Mouse (Mus musculus) frontal cortex, postnatal 10 days (tissue): ENCODE results near the gene Lasp1.
"Not testable (repeated sequence)": the region's sequence is repeated elsewhere in the genome, so short reads cannot be mapped to it uniquely, and the experiment has no call there.

Source experiments
- DNase-seq, 2 experiments: peaks; one replicate each; pipeline ENCODE4 v3.0.0; 2022; ENCODE audit warnings: low spot score in 2 of 2, mixed read lengths in 1 of 2

Gene Lasp1

GRCm38 (mm10) chr11:97872378-97872777 is 73.6 kb downstream of the Lasp1 start:
- not testable (repeated sequence) for DNase-seq

- no peak for DNase-seq
Observed at GRCm38 (mm10) chr11:97874396-97874795, 75.6 kb downstream of the Lasp1 start.

GRCm38 (mm10) chr11:97877341-97877740 is 78.5 kb downstream of the Lasp1 start:
- no peak for DNase-seq

- DNase-seq, result no peak
Observed at GRCm38 (mm10) chr11:97880362-97880761, 81.6 kb downstream of the Lasp1 start.

- DNase-seq, result peak; percentile 67 to 74
Observed at GRCm38 (mm10) chr11:97883542-97883917, 84.7 kb downstream of the Lasp1 start.

- DNase-seq, result peak; percentile 95 to 96
Observed at GRCm38 (mm10) chr11:97883918-97884600, 85.3 kb downstream of the Lasp1 start, which contains the start of gene Fbxo47. TSS of gene Fbxo47 (minus strand) at chr11:97884154.

- DNase-seq, result no peak
Observed at GRCm38 (mm10) chr11:97884601-97885185, 85.9 kb downstream of the Lasp1 start.

- DNase-seq, result no peak
Observed at GRCm38 (mm10) chr11:97885296-97885915, 86.6 kb downstream of the Lasp1 start.
